In genomic region chr7:47106949-47107348, GRCm38 (mm10) we compare ENCODE assay signal across 24 mouse cellular contexts.
"Had no signal": no experiment of that assay in that cellular context is flagged by ENCODE, and none has a peak within 500 bp of the region (broad histone marks: within the 10 kb centered on the region; RNA-seq: fewer than 3 reads in every experiment).

No protein-coding gene starts in this region.

- H3K27ac ChIP-seq: gastrocnemius, adult 2 months; heart, embryonic 10.5 days; hindbrain, embryonic 10.5 days; hindbrain, embryonic 12.5 days; hindbrain, embryonic 14.5 days; intestine, embryonic 15.5 days; layer of hippocampus, adult 2 months; left cerebral cortex, adult 2 months; limb, embryonic 10.5 days; limb, embryonic 12.5 days had no signal

- ATAC-seq: hindbrain, embryonic 16.5 days; inflammation-experienced regulatory T-cells, adult 6 months; intestine, embryonic 15.5 days; intestine, postnatal 0 days had no signal

- H3K36me3 ChIP-seq: heart, embryonic 10.5 days; heart, embryonic 12.5 days; hindbrain, embryonic 10.5 days; intestine, embryonic 15.5 days; limb, embryonic 10.5 days; limb, embryonic 12.5 days had no signal

- H3K4me2 ChIP-seq: heart, embryonic 12.5 days; hindbrain, embryonic 12.5 days; hindbrain, embryonic 14.5 days; intestine, embryonic 15.5 days; limb, embryonic 12.5 days had no signal

- H3K4me1 ChIP-seq: heart, embryonic 10.5 days; heart, embryonic 12.5 days; hindbrain, embryonic 10.5 days; hindbrain, embryonic 12.5 days; intestine, embryonic 15.5 days; limb, embryonic 10.5 days; limb, embryonic 12.5 days had no signal

- H3K4me3 ChIP-seq: gastrocnemius, adult 2 months; heart, embryonic 10.5 days; heart, embryonic 12.5 days; hindbrain, embryonic 10.5 days; hindbrain, embryonic 12.5 days; intestine, embryonic 15.5 days; layer of hippocampus, adult 2 months; left cerebral cortex, adult 2 months; limb, embryonic 10.5 days; limb, embryonic 12.5 days had no signal

- H3K27me3 ChIP-seq: heart, embryonic 12.5 days; hindbrain, embryonic 12.5 days; intestine, embryonic 15.5 days; limb, embryonic 12.5 days had no signal

- DNase-seq: gastrocnemius, adult 2 months; gastrocnemius, postnatal 10 days; gastrocnemius, postnatal 25 days; heart, adult 18-20 months; heart, postnatal 10 days; heart, postnatal 4 days; kidney, adult 18-20 months; kidney, adult 8-10 months; kidney, postnatal 10 days; kidney, postnatal 25 days; kidney, postnatal 4 days had no signal

- H3K9me3 ChIP-seq: heart, embryonic 10.5 days; heart, embryonic 12.5 days; hindbrain, embryonic 10.5 days; hindbrain, embryonic 12.5 days; intestine, embryonic 15.5 days; limb, embryonic 10.5 days; limb, embryonic 12.5 days had no signal

- H3K9ac ChIP-seq: heart, embryonic 12.5 days; hindbrain, embryonic 12.5 days; hindbrain, embryonic 14.5 days; intestine, embryonic 15.5 days; limb, embryonic 12.5 days had no signal
